Mouse (Mus musculus): ENCODE results near the gene Tbc1d25. TPM values are rescaled to one million over a fixed set of nuclear protein-coding genes. Genes with fewer than 3 reads are reported as not detected.

The Tbc1d25 gene
- polyA plus RNA-seq, 2 experiments, result 12.2 to 19.4 TPM

DNA sequence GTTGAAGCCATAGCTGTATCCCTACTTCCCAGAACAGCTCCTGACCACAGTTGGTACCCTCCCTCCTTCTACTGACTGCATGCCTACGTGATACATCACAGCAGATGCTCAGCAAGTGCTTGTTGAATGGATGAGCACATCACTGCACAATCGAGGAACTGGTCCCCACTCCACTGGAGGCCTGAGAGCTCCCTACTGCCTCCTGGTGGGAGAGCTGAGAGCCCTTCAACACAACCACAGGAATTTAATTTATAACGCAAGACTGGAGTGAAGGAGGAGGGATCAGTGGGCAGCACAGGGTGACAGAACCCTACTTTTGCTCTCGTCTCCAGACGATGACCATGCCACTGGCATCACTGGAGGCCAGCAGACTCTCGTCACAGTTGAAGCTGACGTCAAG, 50.7 kb downstream of the Tbc1d25 start:
- Histone ChIP-seq H3K27me3 (ENCODE audit: control insufficient read depth, insufficient read depth, low read length) (no peaks in the 10 kb centered on the region), H3K9me3 (ENCODE audit: control insufficient read depth, low read length) (no peaks in the 10 kb centered on the region), H3K4me1 (ENCODE audit: control insufficient read depth, insufficient read depth, low read length) (no peaks in the 10 kb centered on the region), H3K4me2 (replicated peaks; ENCODE audit: low read depth, low read length, severe bottlenecking) (no peak overlapping the region), H3K4me3 (replicated peaks; ENCODE audit: low read length) (no peak overlapping the region), H3K9ac (ENCODE audit: low read depth, low read length, severe bottlenecking) (no peak overlapping the region), H3K27ac (replicated peaks; ENCODE audit: low read depth, low read length) (no peak overlapping the region), H3K36me3 (ENCODE audit: control insufficient read depth, insufficient read depth, low read length) (peaks cover 16% of the 10 kb centered on the region; the same call in 1 of the 2 replicates)
- WGBS, result 79% methylated on average over 7 of the region's 7 CpGs
- DNase-seq (ENCODE audit: low spot score), result no peak
- ATAC-seq (ENCODE audit: low FRiP score, low read depth), result no peak
- TF ChIP-seq POLR2A (IDR thresholded peaks at IDR 0.05; ENCODE audit: borderline replicate concordance, extremely low read depth, insufficient read depth, insufficient read length), result no peak

DNA sequence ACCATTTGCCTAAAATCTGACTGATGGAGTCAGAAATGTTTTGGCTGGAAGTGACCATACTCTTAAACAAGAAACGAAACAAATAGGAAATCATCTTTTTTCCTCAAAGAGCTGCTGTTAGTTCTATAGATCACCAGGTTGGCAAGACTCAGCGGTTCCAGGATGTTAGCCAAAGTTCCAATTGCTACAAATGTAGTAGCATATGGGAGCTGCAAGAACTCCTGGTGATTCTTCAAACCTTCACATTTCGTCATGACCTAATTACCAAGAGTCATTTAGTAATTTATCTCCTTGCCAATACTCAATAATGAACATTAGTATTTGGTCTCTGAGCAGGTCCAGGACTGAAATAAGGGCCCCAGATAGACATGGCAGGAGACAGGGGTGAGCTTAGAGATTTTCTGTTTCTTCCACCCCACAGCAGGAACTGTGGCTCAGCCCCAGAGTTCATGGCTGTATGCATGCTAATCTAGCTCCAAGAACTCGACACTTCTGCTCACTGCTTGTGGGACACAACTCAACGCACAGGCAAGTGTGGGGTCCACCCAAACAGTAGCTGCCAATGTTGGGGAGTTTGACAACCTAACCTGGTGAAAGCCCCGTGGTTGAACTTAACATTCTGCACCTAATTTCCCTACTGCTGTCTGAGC, 52.0 kb downstream of the Tbc1d25 start:
- H3K9ac ChIP-seq (ENCODE audit: low read depth, low read length, severe bottlenecking), result no peak overlapping the region
- WGBS, result 82% methylated on average over 6 of the region's 6 CpGs
- no peak overlapping the region for H3K27ac ChIP-seq (replicated peaks; ENCODE audit: low read depth, low read length)

GRCm38 (mm10) chrX:8117264-8117663, 58.7 kb downstream of the Tbc1d25 start:
- no peak for TF ChIP-seq POLR2A (IDR thresholded peaks at IDR 0.05; ENCODE audit: borderline replicate concordance, extremely low read depth, insufficient read depth, insufficient read length)
- no peak overlapping the region for H3K27ac ChIP-seq (replicated peaks; ENCODE audit: low read depth, low read length)
- no peaks in the 10 kb centered on the region for H3K36me3 ChIP-seq (ENCODE audit: control insufficient read depth, insufficient read depth, low read length)
- no peaks in the 10 kb centered on the region for H3K27me3 ChIP-seq (ENCODE audit: control insufficient read depth, insufficient read depth, low read length)
- H3K4me3 ChIP-seq (replicated peaks; ENCODE audit: low read length), result no peak overlapping the region
- no peak overlapping the region for H3K4me2 ChIP-seq (replicated peaks; ENCODE audit: low read depth, low read length, severe bottlenecking)
- no peaks in the 10 kb centered on the region for H3K9me3 ChIP-seq (ENCODE audit: control insufficient read depth, low read length)
- no peak for DNase-seq (ENCODE audit: low spot score)
- H3K4me1 ChIP-seq (ENCODE audit: control insufficient read depth, insufficient read depth, low read length), result no peaks in the 10 kb centered on the region
- ATAC-seq (ENCODE audit: low FRiP score, low read depth), result no peak
- no peak overlapping the region for H3K9ac ChIP-seq (ENCODE audit: low read depth, low read length, severe bottlenecking)

More for the DNA sequence above, 52.0 kb downstream of the Tbc1d25 start:
- no peaks in the 10 kb centered on the region for H3K27me3 ChIP-seq (ENCODE audit: control insufficient read depth, insufficient read depth, low read length)
- H3K4me3 ChIP-seq (replicated peaks; ENCODE audit: low read length), result no peak overlapping the region
- DNase-seq (ENCODE audit: low spot score), result no peak
- H3K36me3 ChIP-seq (ENCODE audit: control insufficient read depth, insufficient read depth, low read length), result peaks cover 16% of the 10 kb centered on the region; the same call in 1 of the 2 replicates
- no peak for TF ChIP-seq POLR2A (IDR thresholded peaks at IDR 0.05; ENCODE audit: borderline replicate concordance, extremely low read depth, insufficient read depth, insufficient read length)
- no peaks in the 10 kb centered on the region for H3K9me3 ChIP-seq (ENCODE audit: control insufficient read depth, low read length)
- ATAC-seq (ENCODE audit: low FRiP score, low read depth), result no peak
- H3K4me2 ChIP-seq (replicated peaks; ENCODE audit: low read depth, low read length, severe bottlenecking), result no peak overlapping the region
- no peaks in the 10 kb centered on the region for H3K4me1 ChIP-seq (ENCODE audit: control insufficient read depth, insufficient read depth, low read length)

DNA sequence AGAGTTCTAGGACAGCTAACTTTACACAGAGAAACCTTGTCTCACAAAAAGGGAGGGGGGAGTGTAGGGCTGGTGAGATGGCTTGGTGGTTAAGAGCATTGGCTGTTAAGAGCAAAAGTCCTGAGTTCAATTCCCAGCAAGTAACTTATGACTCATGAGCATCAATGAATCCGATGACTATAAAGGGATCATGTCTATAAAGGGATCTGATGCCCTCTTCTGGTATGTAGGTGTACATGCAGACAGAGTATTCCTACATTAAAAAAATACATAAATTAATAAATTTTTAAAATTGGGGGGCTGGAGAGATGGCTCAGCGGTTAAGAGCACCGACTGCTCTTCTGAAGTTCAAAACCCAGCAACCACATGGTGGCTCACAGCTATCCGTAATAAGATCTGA, 60.7 kb downstream of the Tbc1d25 start:
- WGBS, result 80% methylated on average over 4 of the region's 4 CpGs
- DNase-seq (ENCODE audit: low spot score), result no peak
- no peak for TF ChIP-seq POLR2A (IDR thresholded peaks at IDR 0.05; ENCODE audit: borderline replicate concordance, extremely low read depth, insufficient read depth, insufficient read length)
- H3K4me2 ChIP-seq (replicated peaks; ENCODE audit: low read depth, low read length, severe bottlenecking), result no peak overlapping the region
- no peaks in the 10 kb centered on the region for H3K36me3 ChIP-seq (ENCODE audit: control insufficient read depth, insufficient read depth, low read length)
- no peaks in the 10 kb centered on the region for H3K9me3 ChIP-seq (ENCODE audit: control insufficient read depth, low read length)
- no peak overlapping the region for H3K4me3 ChIP-seq (replicated peaks; ENCODE audit: low read length)
- no peaks in the 10 kb centered on the region for H3K27me3 ChIP-seq (ENCODE audit: control insufficient read depth, insufficient read depth, low read length)
- H3K9ac ChIP-seq (ENCODE audit: low read depth, low read length, severe bottlenecking), result no peak overlapping the region
- no peaks in the 10 kb centered on the region for H3K4me1 ChIP-seq (ENCODE audit: control insufficient read depth, insufficient read depth, low read length)
- ATAC-seq (ENCODE audit: low FRiP score, low read depth), result no peak
- H3K27ac ChIP-seq (replicated peaks; ENCODE audit: low read depth, low read length), result no peak overlapping the region

DNA sequence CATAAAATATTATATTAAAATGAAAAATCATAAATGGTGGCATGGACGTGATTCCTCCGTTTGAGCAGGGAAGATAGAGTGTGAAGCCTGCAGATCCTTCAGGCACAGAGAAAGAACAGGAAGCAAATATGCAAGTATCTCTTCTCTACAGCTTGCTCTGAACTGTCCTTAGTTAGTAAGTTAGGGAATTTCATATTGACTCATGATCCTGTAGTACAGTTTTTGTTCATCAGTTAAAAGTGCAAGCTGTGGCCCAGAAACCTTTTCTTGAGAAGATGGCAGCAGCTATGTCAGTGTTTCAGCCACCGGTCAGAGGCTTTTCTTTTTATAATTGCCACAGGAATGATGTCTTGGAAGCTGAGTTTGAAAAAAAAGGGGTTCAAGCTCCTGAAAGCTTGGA, 71.0 kb downstream of the Tbc1d25 start:
- WGBS, result 94% methylated on average over 3 of the region's 3 CpGs
- no peak for TF ChIP-seq POLR2A (IDR thresholded peaks at IDR 0.05; ENCODE audit: borderline replicate concordance, extremely low read depth, insufficient read depth, insufficient read length)
- Histone ChIP-seq H3K36me3 (ENCODE audit: control insufficient read depth, insufficient read depth, low read length) (no peaks in the 10 kb centered on the region), H3K4me2 (replicated peaks; ENCODE audit: low read depth, low read length, severe bottlenecking) (no peak overlapping the region), H3K4me3 (replicated peaks; ENCODE audit: low read length) (no peak overlapping the region), H3K27ac (replicated peaks; ENCODE audit: low read depth, low read length) (no peak overlapping the region), H3K4me1 (ENCODE audit: control insufficient read depth, insufficient read depth, low read length) (no peaks in the 10 kb centered on the region), H3K9me3 (ENCODE audit: control insufficient read depth, low read length) (no peaks in the 10 kb centered on the region), H3K27me3 (ENCODE audit: control insufficient read depth, insufficient read depth, low read length) (no peaks in the 10 kb centered on the region), H3K9ac (ENCODE audit: low read depth, low read length, severe bottlenecking) (no peak overlapping the region)
- no peak for DNase-seq (ENCODE audit: low spot score)
- ATAC-seq (ENCODE audit: low FRiP score, low read depth), result no peak

Other genes starting within 250 kb of the Tbc1d25 start
- 0.05 and 0.10 TPM in 2 replicates for gene Eras, start 247.6 kb downstream of the Tbc1d25 start, polyA plus RNA-seq (2012; rRNA removed)
- not detected in 2 replicates for gene Eras, start 247.6 kb downstream of the Tbc1d25 start, polyA plus RNA-seq (2014; fragmentation: Nextera tagmentation; extraction: Ambion mirVana)
- gene Hdac6, start 228.3 kb downstream of the Tbc1d25 start, polyA plus RNA-seq (2012; rRNA removed), result 67.3 and 78.8 TPM in 2 replicates
- gene Hdac6, start 228.3 kb downstream of the Tbc1d25 start, polyA plus RNA-seq (2014; fragmentation: Nextera tagmentation; extraction: Ambion mirVana), result 28.1 and 32.3 TPM in 2 replicates
- gene Gata1, start 198.1 kb downstream of the Tbc1d25 start, polyA plus RNA-seq (2012; rRNA removed), result 1.5 and 2.0 TPM in 2 replicates
- 1.3 and 1.6 TPM in 2 replicates for gene Gata1, start 198.1 kb downstream of the Tbc1d25 start, polyA plus RNA-seq (2014; fragmentation: Nextera tagmentation; extraction: Ambion mirVana)
- gene Glod5, start 157.7 kb downstream of the Tbc1d25 start, polyA plus RNA-seq (2012; rRNA removed), result 0.10 TPM in 1 of 2 replicates, not detected in the other
- not detected in 2 replicates for gene Glod5, start 157.7 kb downstream of the Tbc1d25 start, polyA plus RNA-seq (2014; fragmentation: Nextera tagmentation; extraction: Ambion mirVana)
- gene Suv39h1, start 101.4 kb downstream of the Tbc1d25 start, polyA plus RNA-seq (2012; rRNA removed), result 65.3 and 67.4 TPM in 2 replicates
- gene Suv39h1, start 101.4 kb downstream of the Tbc1d25 start, polyA plus RNA-seq (2014; fragmentation: Nextera tagmentation; extraction: Ambion mirVana), result 51.9 and 56.1 TPM in 2 replicates
- gene Was, start 85.7 kb downstream of the Tbc1d25 start, polyA plus RNA-seq (2012; rRNA removed), result 2.6 and 3.5 TPM in 2 replicates
- 0.92 and 0.97 TPM in 2 replicates for gene Was, start 85.7 kb downstream of the Tbc1d25 start, polyA plus RNA-seq (2014; fragmentation: Nextera tagmentation; extraction: Ambion mirVana)
- 90.6 and 127 TPM in 2 replicates for gene Wdr13, start 43.3 kb downstream of the Tbc1d25 start, polyA plus RNA-seq (2012; rRNA removed)
- 18.7 and 19.7 TPM in 2 replicates for gene Wdr13, start 43.3 kb downstream of the Tbc1d25 start, polyA plus RNA-seq (2014; fragmentation: Nextera tagmentation; extraction: Ambion mirVana)
- gene Rbm3, start 30.3 kb downstream of the Tbc1d25 start, polyA plus RNA-seq (2012; rRNA removed), result 355 and 465 TPM in 2 replicates
- 496 and 541 TPM in 2 replicates for gene Rbm3, start 30.3 kb downstream of the Tbc1d25 start, polyA plus RNA-seq (2014; fragmentation: Nextera tagmentation; extraction: Ambion mirVana)
- 27.7 and 28.3 TPM in 2 replicates for gene Ebp, start 17.3 kb upstream of the Tbc1d25 start, polyA plus RNA-seq (2012; rRNA removed)
- gene Ebp, start 17.3 kb upstream of the Tbc1d25 start, polyA plus RNA-seq (2014; fragmentation: Nextera tagmentation; extraction: Ambion mirVana), result 32.8 and 33.4 TPM in 2 replicates
- gene Porcn, start 30.3 kb upstream of the Tbc1d25 start, polyA plus RNA-seq (2012; rRNA removed), result 27.0 and 40.4 TPM in 2 replicates
- 11.6 and 12.7 TPM in 2 replicates for gene Porcn, start 30.3 kb upstream of the Tbc1d25 start, polyA plus RNA-seq (2014; fragmentation: Nextera tagmentation; extraction: Ambion mirVana)
- gene Ftsj1, start 76.2 kb upstream of the Tbc1d25 start, polyA plus RNA-seq (2012; rRNA removed), result 40.3 and 50.3 TPM in 2 replicates
- gene Ftsj1, start 76.2 kb upstream of the Tbc1d25 start, polyA plus RNA-seq (2014; fragmentation: Nextera tagmentation; extraction: Ambion mirVana), result 44.7 and 46.7 TPM in 2 replicates
- 0.80 and 1.3 TPM in 2 replicates for gene Slc38a5, start 95.0 kb upstream of the Tbc1d25 start, polyA plus RNA-seq (2012; rRNA removed)
- 0.51 and 0.67 TPM in 2 replicates for gene Slc38a5, start 95.0 kb upstream of the Tbc1d25 start, polyA plus RNA-seq (2014; fragmentation: Nextera tagmentation; extraction: Ambion mirVana)
- not detected in 2 replicates for gene Ssxb10, start 151.2 kb upstream of the Tbc1d25 start, polyA plus RNA-seq (2012; rRNA removed)
- not detected in 2 replicates for gene Ssxb10, start 151.2 kb upstream of the Tbc1d25 start, polyA plus RNA-seq (2014; fragmentation: Nextera tagmentation; extraction: Ambion mirVana)
- not detected in 2 replicates for gene Ssxb9, start 190.8 kb upstream of the Tbc1d25 start, polyA plus RNA-seq (2012; rRNA removed)
- not detected in 2 replicates for gene Ssxb9, start 190.8 kb upstream of the Tbc1d25 start, polyA plus RNA-seq (2014; fragmentation: Nextera tagmentation; extraction: Ambion mirVana)
- not detected in 2 replicates for gene Ssxb1, start 237.1 kb upstream of the Tbc1d25 start, polyA plus RNA-seq (2012; rRNA removed)
- gene Ssxb1, start 237.1 kb upstream of the Tbc1d25 start, polyA plus RNA-seq (2014; fragmentation: Nextera tagmentation; extraction: Ambion mirVana), result not detected in 2 replicates